Mouse (Mus musculus): ENCODE results near the gene Por.

The Por gene

DNA sequence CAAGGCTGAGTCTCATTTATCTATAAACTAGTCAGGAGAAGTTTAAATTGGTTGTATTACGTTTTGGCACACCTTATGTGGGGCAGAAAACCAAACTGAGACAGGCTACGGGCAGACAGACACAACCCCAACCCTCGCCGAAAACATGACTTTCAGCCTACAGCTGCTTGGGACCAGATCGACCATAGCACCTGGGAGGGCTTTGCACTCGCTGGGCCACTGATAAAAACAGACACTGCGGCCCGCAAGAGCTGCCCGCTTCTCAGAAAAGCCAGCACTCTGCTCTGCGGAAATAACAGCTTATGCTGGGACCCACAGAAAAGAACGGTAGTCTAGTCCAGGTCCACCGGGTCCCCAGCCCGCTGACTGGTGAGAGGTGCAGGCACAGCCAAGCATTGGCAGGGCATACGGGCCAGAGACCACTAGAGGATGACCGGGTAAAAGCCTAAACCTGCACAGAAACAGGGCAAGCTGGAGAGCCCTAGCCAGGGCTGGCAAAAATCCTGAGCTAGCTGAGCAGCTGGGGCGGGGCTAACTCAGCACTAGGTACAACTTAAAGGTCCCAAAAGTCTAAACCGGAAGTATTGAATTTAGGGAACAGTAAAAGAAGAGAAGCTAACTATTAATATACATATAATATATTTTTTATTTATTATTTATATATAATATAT, 12.0 kb upstream of the Por start:
- DNase-seq, result no peak

DNA sequence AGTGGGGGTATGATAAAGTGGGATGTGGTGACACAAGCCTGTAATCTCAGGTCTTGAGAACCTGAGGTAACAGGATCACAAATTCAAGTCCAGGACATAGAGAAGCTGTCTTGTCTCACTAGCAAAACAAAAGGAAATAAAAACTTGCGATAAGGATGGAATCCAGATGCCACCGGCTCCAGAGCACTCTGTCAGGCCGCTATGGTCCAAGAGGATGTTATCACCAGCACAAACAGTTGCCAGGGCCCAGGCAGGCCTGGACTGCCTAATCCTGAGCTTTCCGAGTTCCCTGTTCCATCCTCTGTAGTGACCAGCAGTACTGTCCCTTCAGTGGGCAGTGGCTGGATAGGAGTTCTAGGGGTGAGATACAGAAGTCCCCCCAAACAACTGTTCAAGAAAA, 9.9 kb upstream of the Por start:
- no peak for DNase-seq

DNA sequence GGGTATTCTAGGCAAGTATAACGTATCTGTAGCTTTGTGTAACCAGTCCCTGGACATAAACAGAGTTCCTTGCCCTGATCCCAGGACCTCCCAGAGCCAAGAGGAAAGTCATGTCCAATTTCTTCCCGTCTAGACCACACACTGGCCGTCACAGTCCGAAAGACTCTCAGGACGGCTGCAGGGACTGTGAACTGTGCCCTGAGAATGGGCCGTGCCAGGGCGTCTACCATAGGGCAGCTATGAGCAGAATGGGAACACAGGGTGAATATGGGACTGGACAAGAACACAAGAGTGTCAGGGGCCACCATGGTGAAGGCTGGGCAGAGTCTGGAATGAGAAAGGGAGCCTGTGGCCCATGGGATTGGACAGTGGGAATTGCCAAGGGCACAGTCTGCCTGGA, 9.3 kb upstream of the Por start:
- no peak for DNase-seq

DNA sequence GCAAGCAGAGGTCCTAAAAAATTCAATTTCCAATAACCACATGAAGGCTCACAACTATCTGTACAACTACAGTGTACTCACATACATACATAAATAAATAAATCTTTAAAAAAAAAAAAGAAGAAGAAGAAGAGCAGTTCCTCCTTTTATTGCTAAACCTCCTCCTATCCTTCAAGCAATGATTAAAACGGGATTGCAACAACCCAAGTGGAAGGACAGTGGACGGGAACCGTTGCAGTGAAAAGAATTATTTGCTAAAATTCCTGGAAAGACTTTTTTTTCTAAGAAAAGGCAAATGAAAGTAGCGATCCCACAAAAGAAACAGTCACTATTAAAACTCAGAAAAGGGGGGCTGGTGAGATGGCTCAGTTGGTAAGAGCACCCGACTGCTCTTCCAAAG, 2.9 kb upstream of the Por start:
- no peak for DNase-seq

DNA sequence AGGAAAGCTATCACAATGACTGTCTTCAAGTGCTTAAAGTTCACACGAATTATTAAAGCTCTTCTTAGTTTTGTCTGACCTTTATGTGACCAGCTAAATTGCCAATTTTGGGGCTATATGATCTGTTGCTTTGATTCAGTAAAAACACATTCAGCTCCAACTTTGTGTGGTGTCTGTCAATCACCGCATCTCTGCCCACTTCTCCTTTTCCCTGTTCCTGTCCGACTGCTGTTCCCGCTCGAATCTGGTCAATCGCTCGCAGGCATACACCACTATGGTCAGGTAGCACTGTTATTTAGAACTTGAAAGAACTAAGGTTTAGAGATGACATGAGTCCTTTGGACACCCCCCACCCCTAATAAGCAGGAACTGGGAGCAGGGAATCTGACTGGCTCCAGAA, 1.8 kb upstream of the Por start:
- no peak for DNase-seq

DNA sequence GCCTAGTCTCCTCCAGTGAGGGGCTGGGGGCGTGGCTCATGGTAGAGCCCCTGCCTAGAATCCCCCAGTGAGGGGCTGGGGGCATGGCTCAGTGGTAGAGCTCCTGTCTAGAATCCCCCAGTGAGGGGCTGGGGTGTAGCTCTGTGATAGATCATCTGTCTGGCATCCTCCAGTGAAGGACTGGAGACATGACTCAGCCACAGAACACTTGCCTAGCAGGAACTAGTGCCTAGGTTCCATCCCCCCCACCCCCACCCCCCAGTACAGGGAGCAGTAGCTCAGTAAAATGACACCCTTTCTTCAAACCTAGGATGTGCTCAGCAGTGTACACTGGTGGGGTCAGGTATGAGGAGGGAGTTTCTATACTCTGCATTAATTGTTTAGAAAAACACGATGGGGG, 1.0 kb downstream of the Por start:
- no peak for DNase-seq

DNA sequence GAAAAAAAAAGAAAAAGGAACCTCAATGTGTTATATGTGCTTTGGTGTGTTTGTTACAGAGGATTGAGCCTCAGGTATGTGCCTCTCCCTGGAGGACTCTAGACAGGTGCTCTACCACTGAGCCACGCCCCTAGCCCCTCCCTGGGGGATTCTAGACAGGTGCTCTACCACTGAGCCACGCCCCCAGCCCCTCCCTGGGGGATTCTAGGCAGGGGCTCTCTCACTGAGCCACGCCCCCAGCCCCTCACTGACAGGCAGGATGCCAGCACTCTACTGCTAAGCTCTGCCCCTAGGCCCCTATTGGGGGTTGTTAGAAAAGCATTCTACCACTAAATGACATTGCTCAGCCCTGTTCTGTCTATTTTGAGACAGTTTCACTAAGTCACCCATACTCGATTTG, 2.7 kb downstream of the Por start:
- peak in 1 of 2 experiments; percentile 49 for DNase-seq

DNA sequence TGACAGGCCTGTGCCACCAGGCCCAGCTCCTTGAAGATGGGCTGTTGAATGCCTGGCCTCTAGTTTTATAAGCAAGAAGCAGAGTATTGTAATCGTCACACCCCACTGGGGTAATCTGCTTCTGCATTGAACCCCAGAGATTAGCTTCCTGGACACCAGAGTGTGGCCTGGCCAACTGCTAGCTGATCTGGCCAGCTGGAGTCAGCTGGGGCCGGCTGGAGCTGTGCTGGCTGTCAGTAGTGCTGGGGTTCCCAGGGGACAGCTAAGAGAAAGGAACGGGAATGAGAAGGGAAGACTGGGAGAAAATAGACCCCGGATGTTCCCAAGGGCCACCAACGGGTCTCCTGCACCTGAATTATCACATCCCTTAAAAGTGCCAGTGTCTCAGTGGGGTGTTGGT, 3.1 kb downstream of the Por start:
- DNase-seq, result peak; percentile 70 to 77

DNA sequence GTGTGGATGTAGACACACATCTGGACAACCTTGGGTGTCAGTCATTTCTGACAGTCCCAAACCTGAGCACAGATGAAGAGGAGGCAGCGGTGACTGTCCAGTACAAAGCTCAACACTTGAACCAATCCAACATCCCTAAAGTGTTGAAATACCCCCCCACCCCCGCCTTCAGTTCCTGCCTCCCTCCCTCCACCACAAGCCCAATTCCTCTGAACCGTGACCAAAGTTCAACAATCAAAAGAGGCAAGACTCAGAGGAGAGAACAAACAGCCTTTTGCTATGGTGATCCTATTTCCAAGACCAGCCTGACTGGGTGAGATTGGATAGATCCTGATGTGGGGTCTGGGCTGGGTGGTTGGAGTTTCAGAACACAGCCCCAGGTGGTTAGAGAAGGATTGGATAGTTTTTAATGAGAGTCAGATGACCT, 4.5 kb downstream of the Por start:
- peak; percentile 28 to 55 for DNase-seq

DNA sequence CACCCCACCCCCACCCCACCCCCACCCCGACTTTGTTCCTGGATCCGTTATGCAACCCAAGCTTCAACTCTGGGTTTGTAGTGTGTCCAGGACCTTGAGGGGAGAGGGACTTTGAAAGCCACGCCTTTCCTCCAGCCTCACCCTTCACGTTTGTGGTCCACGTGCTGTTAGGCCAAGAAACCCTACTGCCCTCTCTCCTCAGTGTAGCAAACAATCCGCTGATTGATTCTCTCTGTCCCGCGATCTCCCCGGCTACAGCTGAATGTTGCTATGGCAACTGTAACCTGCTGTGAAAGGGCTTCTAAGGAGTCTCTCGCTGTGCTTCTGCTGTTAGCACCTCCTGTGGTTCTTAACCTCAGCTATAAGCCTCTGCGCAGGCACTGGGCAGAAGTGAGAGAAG, 5.0 kb downstream of the Por start:
- peak; percentile 62 to 80 for DNase-seq

DNA sequence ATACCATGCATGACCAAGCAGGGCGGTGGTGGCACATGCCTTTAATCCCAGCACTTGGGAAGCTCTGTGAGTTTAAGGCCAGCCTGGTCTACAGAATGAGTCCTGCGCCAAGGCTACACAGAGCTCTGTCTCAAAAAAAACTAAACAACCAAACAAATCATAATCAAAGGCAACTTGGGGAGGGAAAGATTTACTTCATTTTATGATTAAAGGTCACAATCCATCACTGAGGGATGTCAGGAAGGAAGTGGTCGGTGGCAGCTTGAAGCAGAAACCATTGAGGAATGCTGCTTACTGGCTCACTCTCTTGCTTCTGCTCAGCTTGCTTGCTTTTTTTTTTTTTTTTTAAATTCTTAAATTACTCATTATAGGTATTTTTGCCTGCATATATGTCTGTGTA, 6.9 kb downstream of the Por start:
- DNase-seq, result no peak

DNA sequence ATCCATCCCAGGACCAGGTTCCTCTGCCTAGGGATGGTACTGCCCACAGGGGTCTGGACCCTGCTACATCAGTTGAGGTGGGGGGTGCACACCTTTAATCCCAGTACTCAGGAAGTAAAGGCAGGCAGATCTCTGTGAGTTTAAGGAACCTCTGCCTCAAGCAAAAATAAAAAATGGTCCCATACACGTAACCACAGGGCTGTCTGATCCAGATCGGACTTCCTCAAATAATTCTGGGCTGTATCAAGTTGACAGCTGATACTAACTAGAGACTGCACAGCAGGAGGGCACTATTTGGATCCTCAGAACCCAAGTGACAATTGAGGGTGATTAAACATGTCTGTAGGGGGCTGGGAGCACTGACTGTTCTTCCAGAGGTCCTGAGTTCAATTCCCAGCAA, 7.4 kb downstream of the Por start:
- no peak for DNase-seq

DNA sequence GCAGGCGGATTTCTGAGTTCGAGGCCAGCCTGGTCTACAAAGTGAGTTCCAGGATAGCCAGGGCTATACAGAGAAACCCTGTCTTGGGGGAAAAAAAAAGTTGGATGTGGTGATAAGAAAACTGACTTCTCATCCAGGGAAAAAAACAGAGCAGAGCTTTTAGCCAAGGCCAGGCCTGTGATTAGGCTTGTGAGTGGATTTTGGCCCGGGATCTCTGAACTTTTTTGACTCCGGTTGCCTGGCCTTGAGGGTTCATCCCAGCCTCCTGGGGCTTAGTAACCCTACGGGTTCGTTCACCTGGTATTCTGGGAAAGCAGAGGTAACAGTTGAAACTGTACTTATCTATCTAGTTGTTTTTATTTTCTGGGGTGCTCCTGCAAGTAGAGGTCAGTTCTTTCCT, 8.6 kb downstream of the Por start:
- DNase-seq, result no peak

DNA sequence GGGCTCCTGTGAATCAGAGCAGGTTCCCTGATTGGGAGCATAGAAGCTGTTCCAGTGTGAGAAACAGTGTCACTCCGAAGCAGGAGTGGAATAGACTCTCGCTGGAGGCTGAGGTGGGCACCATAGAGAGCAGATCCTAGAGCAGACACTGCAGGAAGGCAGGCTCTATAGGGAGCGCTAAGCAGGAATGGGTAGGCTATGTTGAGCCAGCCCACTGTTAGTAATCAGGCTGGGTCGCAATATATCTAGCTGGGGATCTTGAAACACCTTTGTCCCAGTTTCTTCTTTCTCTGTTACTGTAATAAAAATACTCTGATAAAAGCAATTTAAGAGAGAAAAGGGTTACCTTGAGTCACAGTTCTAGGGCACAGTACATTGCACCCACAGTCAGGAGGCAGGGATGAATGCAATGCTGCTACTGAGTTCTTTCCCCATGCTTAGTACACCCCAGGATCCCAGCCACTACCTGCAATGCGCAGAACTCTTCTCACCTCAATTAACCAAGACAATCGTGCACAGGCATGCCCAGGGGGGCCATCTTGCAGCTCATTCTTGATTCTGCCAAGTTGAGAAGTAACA, 11.2 kb downstream of the Por start:
- no peak for DNase-seq

DNA sequence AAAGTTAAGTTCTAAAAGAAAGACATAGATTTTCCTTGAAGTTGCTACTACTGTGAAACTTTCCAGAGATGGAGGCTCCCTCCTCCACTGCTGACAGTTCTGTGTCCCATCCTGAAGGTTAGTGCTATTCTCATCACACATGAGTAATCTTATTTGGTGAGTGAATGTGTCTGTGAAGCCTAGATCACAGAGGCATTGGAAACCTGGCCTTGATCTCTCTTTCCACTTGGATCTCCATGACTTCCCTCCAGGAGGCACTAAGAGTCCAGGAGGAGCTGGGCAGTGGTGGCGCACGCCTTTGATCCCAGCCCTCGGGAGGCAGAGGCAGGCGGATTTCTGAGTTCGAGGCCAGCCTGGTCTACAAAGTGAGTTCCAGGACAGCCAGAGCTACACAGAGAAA, 12.2 kb downstream of the Por start:
- DNase-seq, result no peak

DNA sequence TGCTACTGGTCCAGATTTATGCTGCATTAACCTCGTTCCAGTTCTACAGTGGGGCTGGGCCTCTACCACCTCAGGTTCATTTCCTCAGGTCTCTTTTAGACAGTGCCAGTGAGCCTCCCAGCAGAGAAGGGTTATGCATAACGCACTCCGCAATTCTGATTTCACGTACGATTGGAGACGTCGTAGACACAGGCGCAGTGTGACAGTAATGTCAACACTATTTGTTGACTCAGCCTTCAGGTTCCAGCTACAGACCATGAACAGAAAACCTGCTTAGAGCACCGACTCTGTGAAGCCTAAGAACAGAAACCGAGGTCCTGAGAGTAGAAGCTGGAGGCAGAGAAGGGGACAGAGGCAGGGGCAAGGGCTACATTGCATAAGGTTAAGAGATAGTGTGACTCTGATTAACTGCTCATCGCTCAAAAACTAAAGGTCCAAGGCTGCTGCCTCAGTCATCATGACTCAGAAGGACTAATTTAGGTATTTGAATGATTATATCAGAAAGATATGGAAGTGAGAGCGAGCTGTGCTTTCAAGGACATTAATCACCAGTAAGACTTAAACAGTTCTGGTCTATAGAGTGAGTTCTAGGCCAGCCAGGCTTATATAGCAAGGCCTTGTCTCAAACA, 13.2 kb downstream of the Por start:
- no peak for DNase-seq

DNA sequence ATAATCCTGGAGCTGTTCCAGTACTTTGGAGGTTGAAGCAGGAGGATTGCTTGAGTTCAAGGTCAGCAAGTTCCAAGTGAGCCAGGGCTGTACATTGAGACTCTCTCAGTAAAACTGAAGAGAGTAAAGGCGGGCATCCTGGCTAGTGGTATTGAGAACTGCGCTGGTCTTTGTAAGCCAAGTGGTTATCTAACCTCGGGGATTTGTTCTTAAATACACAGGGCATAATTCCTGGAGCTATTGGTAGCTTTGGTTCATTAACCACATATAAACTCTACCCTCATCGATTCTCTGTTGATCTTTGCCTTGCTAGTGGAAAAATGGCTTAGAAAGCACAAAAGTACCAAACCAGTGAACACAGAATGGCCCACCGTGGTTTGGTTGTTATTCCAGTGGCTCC, 20.6 kb downstream of the Por start:
- no peak for DNase-seq

DNA sequence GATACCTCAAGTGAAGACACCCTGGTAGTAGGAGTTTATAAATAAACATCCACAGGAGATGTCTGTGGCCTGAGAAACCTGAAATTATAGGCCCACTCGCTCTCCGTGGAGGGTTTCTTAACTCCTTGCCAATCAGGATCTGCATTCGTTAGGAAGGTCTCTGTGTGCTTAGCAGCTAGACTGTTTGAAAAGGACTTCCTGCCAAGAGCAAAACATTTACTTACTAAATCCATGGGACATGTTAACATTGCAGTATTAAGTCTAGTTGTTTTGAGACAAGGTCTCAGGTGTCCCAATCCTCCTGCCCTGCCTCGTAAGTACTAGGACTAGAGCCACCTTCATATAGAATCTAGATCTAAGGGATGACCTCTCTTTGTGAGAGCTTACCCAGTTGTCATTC, 21.4 kb downstream of the Por start:
- no peak for DNase-seq

DNA sequence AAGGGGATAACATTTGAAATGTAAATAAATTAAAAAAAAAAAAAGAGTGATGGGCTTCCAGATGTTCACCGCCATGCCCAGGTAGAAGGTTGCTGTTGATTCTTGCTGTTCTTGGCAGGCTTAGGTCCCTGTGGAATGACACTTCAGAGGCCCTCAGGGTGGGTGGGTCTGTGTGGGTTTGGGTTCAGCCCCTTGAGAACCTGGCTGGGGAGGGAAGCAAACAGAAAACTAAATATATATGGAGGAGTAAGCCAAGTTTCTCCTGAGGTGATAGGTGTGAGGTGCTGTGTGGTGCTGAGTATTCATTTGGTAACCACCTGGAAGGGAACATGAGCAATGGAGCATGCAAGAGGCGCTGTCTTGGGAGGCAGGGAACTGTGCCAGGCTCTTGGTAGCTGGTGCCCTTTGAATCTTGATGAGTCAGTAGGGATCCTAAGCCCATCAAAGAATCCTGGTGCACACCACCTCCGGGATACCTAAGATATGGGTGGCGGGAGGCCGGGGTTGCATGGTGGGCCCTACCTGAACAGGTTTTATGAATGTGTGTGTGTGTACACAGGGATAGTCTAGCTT, 23.5 kb downstream of the Por start:
- DNase-seq, result peak in 1 of 2 experiments; percentile 64

DNA sequence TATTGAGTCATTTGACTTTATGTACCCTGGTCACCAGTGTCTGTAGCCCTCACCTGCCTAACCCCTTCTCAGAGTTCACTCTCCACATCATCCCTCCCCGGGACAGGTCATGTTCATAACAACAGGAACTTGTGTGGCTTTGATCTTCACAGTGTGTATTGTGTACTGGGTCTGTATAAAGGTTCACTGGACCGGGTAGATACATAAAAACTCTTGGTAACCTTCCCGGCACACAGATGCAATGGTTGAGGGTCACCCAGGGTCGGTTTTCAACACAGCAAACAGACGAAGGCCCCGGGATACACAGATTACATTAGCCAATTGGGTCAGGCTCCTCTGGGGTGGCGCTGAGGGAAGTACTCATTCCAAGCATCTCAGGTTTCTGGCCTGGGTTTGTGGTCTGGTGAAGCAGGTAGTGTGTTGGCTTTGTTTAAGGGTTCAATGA, 25.5 kb downstream of the Por start:
- no peak for DNase-seq

DNA sequence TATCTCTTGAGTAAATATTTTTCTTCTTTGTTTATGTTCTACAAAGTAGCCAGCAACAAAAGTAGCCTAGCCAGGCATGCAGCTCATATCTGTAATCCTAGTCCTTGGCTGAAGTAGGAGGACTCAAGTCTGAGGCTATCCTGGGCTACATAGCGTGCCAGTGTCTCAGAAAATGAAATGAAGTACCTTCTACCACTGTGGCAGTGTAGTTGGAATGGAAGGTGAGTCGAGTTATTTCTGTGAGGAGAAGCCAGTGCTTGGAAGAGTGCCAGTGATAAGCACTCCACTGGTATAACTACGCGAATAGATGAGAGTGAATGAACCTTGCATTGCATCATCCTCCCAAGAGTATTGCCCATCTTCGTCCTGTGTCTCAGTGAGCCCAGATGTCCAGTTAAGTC, 27.9 kb downstream of the Por start:
- no peak for DNase-seq

DNA sequence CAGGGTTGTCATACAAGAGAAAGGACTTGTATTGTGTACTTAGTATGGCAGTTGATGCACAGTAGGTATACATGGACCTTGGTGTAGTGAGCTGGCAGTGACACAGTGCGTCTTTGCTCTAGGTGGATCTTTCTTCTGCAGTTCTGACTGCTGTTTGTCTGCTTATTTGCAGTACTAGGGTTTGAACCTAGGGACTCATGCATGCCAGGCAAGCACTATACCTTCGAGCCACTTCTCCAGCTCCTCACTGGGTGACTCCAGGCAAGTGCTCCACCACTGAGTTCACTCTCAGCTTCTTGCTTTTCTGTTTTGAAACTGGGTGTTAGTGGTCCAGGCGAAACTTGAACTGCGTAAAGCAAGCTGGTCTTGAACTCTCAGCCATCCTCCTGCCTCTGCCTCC, 31.8 kb downstream of the Por start:
- no peak for DNase-seq

DNA sequence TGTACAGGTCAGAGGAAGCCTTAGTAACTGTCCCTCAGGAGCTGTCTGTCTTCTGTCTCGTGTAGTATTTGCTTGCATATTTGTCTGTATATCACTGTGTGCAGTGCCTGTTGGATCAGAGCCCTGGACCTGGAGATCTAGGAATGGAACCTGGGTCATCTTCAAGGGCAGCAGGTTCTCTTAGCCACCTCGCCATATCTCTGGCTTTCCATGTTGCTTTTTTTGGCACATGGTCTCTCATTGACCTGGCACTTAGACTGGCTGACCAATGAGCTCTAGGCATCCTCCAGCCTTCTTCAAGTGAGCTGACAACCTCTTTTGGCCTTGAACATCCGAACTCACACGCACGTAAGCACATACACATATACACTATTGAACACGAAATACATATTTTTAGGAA, 32.4 kb downstream of the Por start:
- DNase-seq, result no peak

DNA sequence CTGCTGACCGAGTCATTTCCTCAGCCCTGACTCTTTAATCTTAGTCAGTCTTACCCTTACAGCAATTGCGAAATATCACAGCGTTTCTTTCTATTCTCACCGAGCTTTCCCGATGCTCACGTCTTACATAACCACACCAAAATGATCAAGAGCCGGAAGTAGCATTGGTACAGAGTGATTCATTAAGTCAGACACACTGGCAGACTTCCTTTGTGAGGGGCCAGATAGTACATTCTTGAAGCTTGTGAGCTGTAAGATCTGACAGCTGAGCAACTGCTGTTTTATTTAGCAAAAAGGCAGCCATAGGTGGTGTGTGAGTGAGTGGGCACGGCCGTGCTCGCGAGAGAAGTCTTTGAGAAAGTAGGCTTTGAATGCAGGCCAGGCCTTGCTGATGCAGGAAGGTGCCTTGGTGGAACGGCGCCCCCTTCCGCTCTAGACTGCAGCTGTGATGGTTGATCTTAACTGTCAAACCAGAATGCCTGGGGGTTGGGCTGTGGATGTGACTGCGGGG, 32.9 kb downstream of the Por start:
- DNase-seq, result no peak

Data from kidney, postnatal 4 days (tissue).